Mouse (Mus musculus): ENCODE results near the gene Fam53b.

Fam53b gene

GRCm38 (mm10) chr7:132711579-132711978, 102.1 kb downstream of the Fam53b start:
- no peak for DNase-seq (ENCODE audit: low read depth)

GRCm38 (mm10) chr7:132705130-132705529, 108.6 kb downstream of the Fam53b start:
- no peak for DNase-seq (ENCODE audit: low read depth)

- no peak for DNase-seq (ENCODE audit: low read depth)
These were observed 109.3 kb downstream of the Fam53b start for GRCm38 (mm10) chr7:132704310-132704875.

- DNase-seq (ENCODE audit: low read depth): no peak
These were observed 110.0 kb downstream of the Fam53b start for GRCm38 (mm10) chr7:132703515-132704309.

- no peak for DNase-seq (ENCODE audit: low read depth)
These were observed 111.1 kb downstream of the Fam53b start for GRCm38 (mm10) chr7:132702492-132703070.

GRCm38 (mm10) chr7:132702024-132702423, 111.7 kb downstream of the Fam53b start:
- no peak for DNase-seq (ENCODE audit: low read depth)

- no peak for DNase-seq (ENCODE audit: low read depth)
These were observed 112.3 kb downstream of the Fam53b start for GRCm38 (mm10) chr7:132701412-132701811.

GRCm38 (mm10) chr7:132700107-132700506, 113.6 kb downstream of the Fam53b start:
- peak; percentile 36 for DNase-seq (ENCODE audit: low read depth)

- DNase-seq (ENCODE audit: low read depth): no peak
These were observed 114.0 kb downstream of the Fam53b start for GRCm38 (mm10) chr7:132699639-132700038.

- no peak for DNase-seq (ENCODE audit: low read depth)
These were observed 114.5 kb downstream of the Fam53b start for GRCm38 (mm10) chr7:132699165-132699564.

- no peak for DNase-seq (ENCODE audit: low read depth)
These were observed 114.9 kb downstream of the Fam53b start for GRCm38 (mm10) chr7:132698737-132699136.

- DNase-seq (ENCODE audit: low read depth): no peak
These were observed 116.4 kb downstream of the Fam53b start for GRCm38 (mm10) chr7:132697258-132697796.

GRCm38 (mm10) chr7:132693561-132693960, 120.1 kb downstream of the Fam53b start:
- DNase-seq (ENCODE audit: low read depth): no peak

- DNase-seq (ENCODE audit: low read depth): peak; percentile 22
These were observed 121.0 kb downstream of the Fam53b start for GRCm38 (mm10) chr7:132692719-132693118.

GRCm38 (mm10) chr7:132690716-132691472, 122.8 kb downstream of the Fam53b start:
- peak; percentile 69 for DNase-seq (ENCODE audit: low read depth)

- no peak for DNase-seq (ENCODE audit: low read depth)
These were observed 124.0 kb downstream of the Fam53b start for GRCm38 (mm10) chr7:132689722-132690121.

GRCm38 (mm10) chr7:132688721-132689120, 125.0 kb downstream of the Fam53b start:
- DNase-seq (ENCODE audit: low read depth): no peak

GRCm38 (mm10) chr7:132687897-132688296, 125.8 kb downstream of the Fam53b start:
- DNase-seq (ENCODE audit: low read depth): no peak

- DNase-seq (ENCODE audit: low read depth): no peak
These were observed 127.2 kb downstream of the Fam53b start for GRCm38 (mm10) chr7:132686515-132686914.

GRCm38 (mm10) chr7:132683923-132684322, 129.8 kb downstream of the Fam53b start:
- DNase-seq (ENCODE audit: low read depth): no peak

GRCm38 (mm10) chr7:132682901-132683300, 130.8 kb downstream of the Fam53b start:
- no peak for DNase-seq (ENCODE audit: low read depth)

GRCm38 (mm10) chr7:132682336-132682735, 131.3 kb downstream of the Fam53b start:
- DNase-seq (ENCODE audit: low read depth): no peak
